Mouse (Mus musculus) E14TG2a.4 (cell line): ENCODE results near the gene Kiss1r.
A peak's percentile ranks its signal among the peaks of the same experiment; 100 is the strongest.

Experiments used
- H3K27me3 ChIP-seq: 2 replicates; pipeline ENCODE4 v1.6.1; 2014; ENCODE audit warnings: low read length, control low read depth; ENCODE audit not compliant: insufficient read depth
- H3K36me3 ChIP-seq: 2 replicates; pipeline ENCODE4 v1.6.1; 2014; ENCODE audit warnings: low read length, control low read depth; ENCODE audit not compliant: insufficient read depth
- H3K4me1 ChIP-seq: replicated peaks from 2 replicates; pipeline ENCODE4 v1.6.1; 2014; ENCODE audit warnings: low read depth, low read length, control low read depth
- H3K4me3 ChIP-seq: replicated peaks from 2 replicates; pipeline ENCODE4 v1.5.1; 2014; ENCODE audit warnings: mild to moderate bottlenecking, low read length
- H3K9me3 ChIP-seq: 2 replicates; pipeline ENCODE4 v1.6.1; 2014; ENCODE audit warnings: low read length, control low read depth
- CTCF ChIP-seq: conservative IDR thresholded peaks from 2 replicates; pipeline ENCODE4 v1.5.1; 2014; ENCODE audit warnings: low read length
- NANOG ChIP-seq: IDR thresholded peaks from 2 replicates; pipeline ENCODE4 v1.6.1; 2014; ENCODE audit warnings: borderline replicate concordance, low read length, mixed read lengths
- POU5F1 ChIP-seq: IDR thresholded peaks from 2 replicates; pipeline ENCODE4 v1.6.1; 2014; ENCODE audit warnings: low read length, borderline replicate concordance

Kiss1r gene

GRCm38 (mm10) chr10:79931797-79932196 is 15.0 kb downstream of the Kiss1r start:
- H3K27me3 ChIP-seq, result peaks cover 27% of the 10 kb centered on the region
- H3K36me3 ChIP-seq, result peaks cover 14% of the 10 kb centered on the region; the same call in 1 of the 2 replicates
- H3K4me3 ChIP-seq, result no peak overlapping the region
- no peak for TF ChIP-seq POU5F1
- TF ChIP-seq CTCF, result no peak
- no peak for TF ChIP-seq NANOG
- H3K9me3 ChIP-seq, result 0 out of 2 replicates have a peak, but pooled peaks cover 2% of the 10 kb centered on the region
- peaks cover 59% of the 10 kb centered on the region for H3K4me1 ChIP-seq

GRCm38 (mm10) chr10:79932736-79933135 is 16.0 kb downstream of the Kiss1r start:
- Histone ChIP-seq H3K4me3 (no peak overlapping the region), H3K9me3 (0 out of 2 replicates have a peak, but pooled peaks cover 2% of the 10 kb centered on the region), H3K27me3 (peaks cover 21% of the 10 kb centered on the region), H3K4me1 (peaks cover 66% of the 10 kb centered on the region), H3K36me3 (peaks cover 14% of the 10 kb centered on the region; the same call in 1 of the 2 replicates)
- TF ChIP-seq CTCF, result no peak
- no peak for TF ChIP-seq NANOG
- TF ChIP-seq POU5F1, result no peak

- TF ChIP-seq CTCF (no peak), NANOG (no peak), POU5F1 (no peak)
Observed at GRCm38 (mm10) chr10:79933145-79933679, 16.4 kb downstream of the Kiss1r start.

GRCm38 (mm10) chr10:79933861-79934260 is 17.1 kb downstream of the Kiss1r start:
- no peak overlapping the region for H3K4me3 ChIP-seq
- peaks cover 14% of the 10 kb centered on the region; the same call in 1 of the 2 replicates for H3K36me3 ChIP-seq
- H3K9me3 ChIP-seq, result 0 out of 2 replicates have a peak, but pooled peaks cover 2% of the 10 kb centered on the region
- peaks cover 66% of the 10 kb centered on the region for H3K4me1 ChIP-seq
- H3K27me3 ChIP-seq, result peaks cover 12% of the 10 kb centered on the region
- TF ChIP-seq NANOG (no peak), CTCF (no peak), POU5F1 (no peak)

More at GRCm38 (mm10) chr10:79933145-79933679, 16.4 kb downstream of the Kiss1r start:
- 0 out of 2 replicates have a peak, but pooled peaks cover 2% of the 10 kb centered on the region for H3K9me3 ChIP-seq
- peaks cover 17% of the 10 kb centered on the region for H3K27me3 ChIP-seq
- peaks cover 14% of the 10 kb centered on the region; the same call in 1 of the 2 replicates for H3K36me3 ChIP-seq
- H3K4me3 ChIP-seq, result no peak overlapping the region
- peaks cover 66% of the 10 kb centered on the region for H3K4me1 ChIP-seq

- Histone ChIP-seq H3K9me3 (0 out of 2 replicates have a peak, but pooled peaks cover 2% of the 10 kb centered on the region), H3K27me3 (peaks cover 9% of the 10 kb centered on the region), H3K4me3 (no peak overlapping the region), H3K36me3 (peaks cover 14% of the 10 kb centered on the region; the same call in 1 of the 2 replicates), H3K4me1 (peaks cover 66% of the 10 kb centered on the region)
- no peak for TF ChIP-seq NANOG
- no peak for TF ChIP-seq CTCF
- no peak for TF ChIP-seq POU5F1
Observed at GRCm38 (mm10) chr10:79934272-79934721, 17.5 kb downstream of the Kiss1r start.

- Histone ChIP-seq H3K27me3 (peaks cover 3% of the 10 kb centered on the region; the same call in 1 of the 2 replicates), H3K9me3 (0 out of 2 replicates have a peak, but pooled peaks cover 2% of the 10 kb centered on the region), H3K36me3 (peaks cover 14% of the 10 kb centered on the region; the same call in 1 of the 2 replicates), H3K4me1 (peaks cover 67% of the 10 kb centered on the region), H3K4me3 (peak overlapping the region; percentile 46; the same call in 1 of the 2 replicates)
- TF ChIP-seq POU5F1 (no peak), NANOG (no peak)
Observed at GRCm38 (mm10) chr10:79934794-79935569, 18.2 kb downstream of the Kiss1r start.

- Histone ChIP-seq H3K9me3 (no peaks in the 10 kb centered on the region), H3K27me3 (no peaks in the 10 kb centered on the region; the same call in 1 of the 2 replicates), H3K4me3 (peak overlapping the region; percentile 70), H3K36me3 (peaks cover 6% of the 10 kb centered on the region; the same call in 1 of the 2 replicates), H3K4me1 (peaks cover 67% of the 10 kb centered on the region)
- TF ChIP-seq CTCF, result no peak
- TF ChIP-seq POU5F1, result no peak
- TF ChIP-seq NANOG, result no peak
Observed at GRCm38 (mm10) chr10:79936284-79936910, 19.6 kb downstream of the Kiss1r start.

GRCm38 (mm10) chr10:79936911-79937441 is 20.2 kb downstream of the Kiss1r start:
- no peak for TF ChIP-seq NANOG
- TF ChIP-seq POU5F1, result no peak
- no peak for TF ChIP-seq CTCF
- Histone ChIP-seq H3K9me3 (no peaks in the 10 kb centered on the region), H3K4me1 (peaks cover 66% of the 10 kb centered on the region), H3K27me3 (no peaks in the 10 kb centered on the region; the same call in 1 of the 2 replicates), H3K36me3 (peaks cover 2% of the 10 kb centered on the region; the same call in 1 of the 2 replicates), H3K4me3 (peak overlapping the region; percentile 70)
